In the genomic region with DNA sequence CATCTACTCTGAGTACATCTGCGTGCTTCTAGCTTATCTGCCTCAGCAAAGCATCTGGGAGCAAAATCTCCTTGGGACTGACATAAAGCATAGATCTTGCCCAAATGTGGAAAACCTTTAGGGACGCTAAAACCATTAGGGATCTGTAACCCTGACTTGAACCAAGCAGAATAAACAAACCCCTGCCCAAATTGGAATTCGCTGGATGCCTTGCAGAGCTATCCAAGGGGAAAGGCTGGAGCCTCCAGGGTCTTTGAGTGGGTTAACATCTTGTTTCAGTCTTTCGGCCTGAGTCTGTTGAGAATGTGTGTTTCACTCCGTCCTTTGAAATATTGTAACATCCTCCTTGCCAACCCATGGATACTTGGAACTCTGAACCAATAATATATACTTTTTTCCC, we compare ENCODE assay signal across 26 mouse cellular contexts.
A peak's percentile ranks its signal among the peaks of the same experiment; 100 is the strongest.
DNase-seq lines count a peak whose midpoint lies in the region; ATAC-seq lines count a peak whose summit lies in the region.
"Had no signal": no experiment of that assay in that cellular context is flagged by ENCODE, and none has a peak within 500 bp of the region (broad histone marks: within the 10 kb centered on the region; RNA-seq: fewer than 3 reads in every experiment).

No protein-coding gene starts in this region.

- ATAC-seq in intestine, embryonic 15.5 days = no peak
- ATAC-seq in intestine, embryonic 16.5 days = no peak
- ATAC-seq: forebrain, embryonic 16.5 days; hindbrain, postnatal 0 days; midbrain, embryonic 13.5 days had no signal

- peak overlapping the region; percentile 32; the same call in 1 of the 2 replicates for H3K27ac ChIP-seq in intestine, embryonic 15.5 days
- no peak overlapping the region for H3K27ac ChIP-seq in intestine, embryonic 16.5 days (ENCODE audit: low read length)
- H3K27ac ChIP-seq: heart, embryonic 10.5 days; heart, embryonic 15.5 days; hindbrain, embryonic 12.5 days; hindbrain, postnatal 0 days; kidney, embryonic 15.5 days; left cerebral cortex, adult 2 months; liver, embryonic 14.5 days; lung, embryonic 15.5 days; midbrain, embryonic 13.5 days had no signal

- H3K9me3 ChIP-seq in intestine, embryonic 15.5 days = no peaks in the 10 kb centered on the region
- H3K9me3 ChIP-seq in intestine, embryonic 16.5 days (ENCODE audit: control insufficient read depth, low read length) = no peaks in the 10 kb centered on the region
- H3K9me3 ChIP-seq: heart, embryonic 10.5 days; heart, embryonic 15.5 days; hindbrain, embryonic 12.5 days; kidney, embryonic 15.5 days; lung, embryonic 15.5 days; midbrain, embryonic 13.5 days had no signal

- peak; percentile 15 for DNase-seq in testis, postnatal 14 days (ENCODE audit: low spot score)
- no peak for DNase-seq in testis, postnatal 10 days (ENCODE audit: low spot score)
- DNase-seq in mesoderm, embryonic 11.5 days (ENCODE audit: low read depth, low spot score) = peak; percentile 48
- no peak for DNase-seq in cerebellum, postnatal 25 days
- DNase-seq: adrenal gland, postnatal 25 days; B cell, adult 2 months; cerebellum, adult 11-12 months; cerebellum, adult 9-11 months; gastrocnemius, postnatal 14 days; kidney, adult 18-20 months; kidney, postnatal 25 days; liver; thymus, postnatal 4 days had no signal

- H3K27me3 ChIP-seq in intestine, embryonic 15.5 days (replicated peaks) = no peaks in the 10 kb centered on the region
- no peaks in the 10 kb centered on the region for H3K27me3 ChIP-seq in intestine, embryonic 16.5 days (replicated peaks; ENCODE audit: control insufficient read depth, insufficient read depth, low read length)
- H3K27me3 ChIP-seq: heart, embryonic 15.5 days; hindbrain, embryonic 12.5 days; kidney, embryonic 15.5 days; lung, embryonic 15.5 days; midbrain, embryonic 13.5 days had no signal

- no peaks in the 10 kb centered on the region for H3K36me3 ChIP-seq in intestine, embryonic 15.5 days
- H3K36me3 ChIP-seq in intestine, embryonic 16.5 days (ENCODE audit: control insufficient read depth, insufficient read depth, low read length) = no peaks in the 10 kb centered on the region
- H3K36me3 ChIP-seq: heart, embryonic 10.5 days; heart, embryonic 15.5 days; hindbrain, embryonic 12.5 days; kidney, embryonic 15.5 days; lung, embryonic 15.5 days; midbrain, embryonic 13.5 days had no signal

- H3K4me3 ChIP-seq in intestine, embryonic 15.5 days (replicated peaks) = no peak overlapping the region
- no peak overlapping the region for H3K4me3 ChIP-seq in intestine, embryonic 16.5 days (ENCODE audit: low read length)
- H3K4me3 ChIP-seq: erythroblast, embryonic 14.5 days; heart, embryonic 10.5 days; heart, embryonic 15.5 days; hindbrain, embryonic 12.5 days; kidney, embryonic 15.5 days; left cerebral cortex, adult 2 months; lung, embryonic 15.5 days; midbrain, embryonic 13.5 days had no signal

- H3K4me2 ChIP-seq in intestine, embryonic 15.5 days (replicated peaks) = no peak overlapping the region
- H3K4me2 ChIP-seq in intestine, embryonic 16.5 days (ENCODE audit: low read depth, low read length) = no peak overlapping the region
- H3K4me2 ChIP-seq: heart, embryonic 15.5 days; hindbrain, embryonic 12.5 days; kidney, embryonic 15.5 days; lung, embryonic 15.5 days; midbrain, embryonic 13.5 days had no signal

- no peak overlapping the region for H3K9ac ChIP-seq in intestine, embryonic 15.5 days
- H3K9ac ChIP-seq in intestine, embryonic 16.5 days (ENCODE audit: low read depth, low read length) = no peak overlapping the region
- H3K9ac ChIP-seq: heart, embryonic 15.5 days; hindbrain, embryonic 12.5 days; kidney, embryonic 15.5 days; liver, embryonic 14.5 days; lung, embryonic 15.5 days; midbrain, embryonic 13.5 days had no signal

- WGBS in intestine, embryonic 15.5 days = 29% methylated on average over 5 of the region's 5 CpGs
- WGBS in intestine, embryonic 16.5 days = 34% methylated on average over 5 of the region's 5 CpGs

- peaks cover 10% of the 10 kb centered on the region; the same call in 1 of the 2 replicates for H3K4me1 ChIP-seq in intestine, embryonic 15.5 days (replicated peaks)
- H3K4me1 ChIP-seq in intestine, embryonic 16.5 days (ENCODE audit: control insufficient read depth, insufficient read depth, low read length) = peaks cover 6% of the 10 kb centered on the region; the same call in 1 of the 2 replicates
- H3K4me1 ChIP-seq: heart, embryonic 10.5 days; heart, embryonic 15.5 days; hindbrain, embryonic 12.5 days; midbrain, embryonic 13.5 days had no signal

Comparison
In these comparisons a context has a peak if more than half of its experiments do, and no peak if none do; other contexts are left out.
1. DNase-seq: peak in testis, postnatal 14 days (single experiment) and mesoderm, embryonic 11.5 days (single experiment); none in testis, postnatal 10 days (single experiment) and cerebellum, postnatal 25 days (0 of 2).